Mouse (Mus musculus) limb, embryonic 14.5 days (tissue): ENCODE results near the gene Wdr92. TPM values are rescaled to one million over a fixed set of nuclear protein-coding genes. Genes with fewer than 3 reads are reported as not detected.
"Not testable (repeated sequence)": the region's sequence is repeated elsewhere in the genome, so short reads cannot be mapped to it uniquely, and the experiment has no call there.

Experiments
- ATAC-seq: fragments of 200-750 bp; cut with Nextera tagmentation; 2 replicates; pipeline ENCODE4 v1.8.0; 2017; ENCODE audit warnings: low read depth, moderate number of reproducible peaks, moderate TSS enrichment; ENCODE audit not compliant: low FRiP score
- DNase-seq: peaks from one replicate; pipeline ENCODE4 v3.0.0-alpha.2; 2015; ENCODE audit warnings: low spot score
- H3K27ac ChIP-seq: fragments of 300-500 bp; sonication (generic); replicated peaks from 2 replicates; pipeline ENCODE4 v1.5.1; 2014; ENCODE audit warnings: low read depth, mild to moderate bottlenecking, low read length, moderate library complexity, mixed read lengths
- H3K27me3 ChIP-seq: fragments of 300-500 bp; sonication (generic); 2 replicates; pipeline ENCODE4 v1.6.1; 2014; ENCODE audit warnings: low read length, mixed read lengths; ENCODE audit not compliant: control insufficient read depth, insufficient read depth
- H3K36me3 ChIP-seq: fragments of 300-500 bp; sonication (generic); 2 replicates; pipeline ENCODE4 v1.6.1; 2014; ENCODE audit warnings: mild to moderate bottlenecking, low read length, moderate library complexity, mixed read lengths; ENCODE audit not compliant: control insufficient read depth, insufficient read depth
- H3K4me1 ChIP-seq: fragments of 300-500 bp; sonication (generic); 2 replicates; pipeline ENCODE4 v1.6.1; 2014; ENCODE audit warnings: antibody characterized with exemption, low read length, mixed read lengths; ENCODE audit not compliant: control insufficient read depth, insufficient read depth
- H3K4me2 ChIP-seq: fragments of 300-500 bp; sonication (generic); replicated peaks from 2 replicates; pipeline ENCODE4 v1.6.1; 2014; ENCODE audit warnings: low read depth, mild to moderate bottlenecking, low read length, moderate library complexity; ENCODE audit not compliant: severe bottlenecking
- H3K4me3 ChIP-seq: fragments of 300-500 bp; sonication (generic); replicated peaks from 2 replicates; pipeline ENCODE4 v1.5.1; 2014; ENCODE audit warnings: low read length
- H3K9ac ChIP-seq: fragments of 300-500 bp; sonication (generic); 2 replicates; pipeline ENCODE4 v1.6.1; 2014; ENCODE audit warnings: mild to moderate bottlenecking, low read depth, low read length, moderate library complexity; ENCODE audit not compliant: severe bottlenecking
- H3K9me3 ChIP-seq: fragments of 300-500 bp; sonication (generic); 2 replicates; pipeline ENCODE4 v1.6.1; 2016; ENCODE audit warnings: low read length; ENCODE audit not compliant: control insufficient read depth
- POLR2A ChIP-seq: fragments of 200-500 bp; IDR thresholded peaks from 2 replicates; pipeline ENCODE4 v1.8.0; 2012; ENCODE audit warnings: inconsistent platforms, mild to moderate bottlenecking, moderate library complexity, borderline replicate concordance; ENCODE audit not compliant: insufficient read depth, insufficient read length; ENCODE audit errors: extremely low read depth
- WGBS: fragments of 180-500 bp; shearing (Covaris S2); extraction: QIAGEN DNeasy Blood & Tissue Kit; methylation state at CpG from one replicate; pipeline ENCODE4 v1.1.7; 2014; 5-methylcytosine and 5-hydroxymethylcytosine counted together
- polyA plus RNA-seq, 2 experiments: library from polyadenylated mRNA; depleted of rRNA in 1 of 2; stranded (reverse) in 1 of 2; unstranded in 1 of 2; fragments of >200 nt; fragmentation: Nextera tagmentation in 1 of 2; extraction: Ambion mirVana in 1 of 2; gene quantifications; 2 replicates each; pipeline versions ENCODE4 v1.2.1 to v1.2.3; 2012 to 2014

The Wdr92 gene
- polyA plus RNA-seq, 2 experiments: 15.6 to 25.5 TPM

GRCm38 (mm10) chr11:17232792-17233191 lies 50.9 kb downstream of the Wdr92 start:
- Histone ChIP-seq H3K4me1 (no peaks in the 10 kb centered on the region), H3K4me2 (no peak overlapping the region), H3K27me3 (no peaks in the 10 kb centered on the region), H3K36me3 (peaks cover 29% of the 10 kb centered on the region), H3K4me3 (no peak overlapping the region), H3K9me3 (no peaks in the 10 kb centered on the region), H3K27ac (no peak overlapping the region), H3K9ac (no peak overlapping the region)
- TF ChIP-seq POLR2A: no peak
- DNase-seq (no peak), ATAC-seq (no peak)
- WGBS: 67% methylated on average over 5 of the region's 5 CpGs

- H3K4me2 ChIP-seq: no peak overlapping the region
- ATAC-seq (no peak), DNase-seq (no peak)
- TF ChIP-seq POLR2A: no peak
- no peaks in the 10 kb centered on the region for H3K4me1 ChIP-seq
- H3K9me3 ChIP-seq: no peaks in the 10 kb centered on the region
- H3K9ac ChIP-seq: no peak overlapping the region
- no peak overlapping the region for H3K27ac ChIP-seq
- no peaks in the 10 kb centered on the region for H3K27me3 ChIP-seq
- no peak overlapping the region for H3K4me3 ChIP-seq
- H3K36me3 ChIP-seq: peaks cover 18% of the 10 kb centered on the region
- 86% methylated on average over 5 of the region's 5 CpGs for WGBS
Observed at GRCm38 (mm10) chr11:17236449-17237037, 54.6 kb downstream of the Wdr92 start.

GRCm38 (mm10) chr11:17238598-17238997 lies 56.7 kb downstream of the Wdr92 start:
- H3K27me3 ChIP-seq, H3K4me3 ChIP-seq, H3K9ac ChIP-seq, H3K36me3 ChIP-seq, DNase-seq, H3K4me1 ChIP-seq, H3K4me2 ChIP-seq, H3K9me3 ChIP-seq, H3K27ac ChIP-seq, ATAC-seq: not testable (repeated sequence)
- WGBS: 89% methylated on average over 5 of the region's 5 CpGs

- ATAC-seq (no peak), DNase-seq (no peak)
- H3K36me3 ChIP-seq: no peaks in the 10 kb centered on the region
- H3K4me2 ChIP-seq: no peak overlapping the region
- no peak for TF ChIP-seq POLR2A
- H3K27ac ChIP-seq: no peak overlapping the region
- H3K4me3 ChIP-seq: no peak overlapping the region
- H3K9ac ChIP-seq: no peak overlapping the region
- H3K27me3 ChIP-seq: no peaks in the 10 kb centered on the region
- H3K4me1 ChIP-seq: no peaks in the 10 kb centered on the region
- no peaks in the 10 kb centered on the region for H3K9me3 ChIP-seq
Observed at GRCm38 (mm10) chr11:17248715-17249114, 66.8 kb downstream of the Wdr92 start.

- no peak overlapping the region for H3K27ac ChIP-seq
- DNase-seq: peak; percentile 13
- peaks cover 2% of the 10 kb centered on the region for H3K4me1 ChIP-seq
- ATAC-seq: peak; percentile 28; the same call in 1 of the 2 replicates
- H3K36me3 ChIP-seq: no peaks in the 10 kb centered on the region
- H3K4me3 ChIP-seq: peak overlapping the region; percentile 91
- no peaks in the 10 kb centered on the region for H3K9me3 ChIP-seq
- TF ChIP-seq POLR2A: no peak
- H3K27me3 ChIP-seq: no peaks in the 10 kb centered on the region
- H3K4me2 ChIP-seq: peak overlapping the region; percentile 54
- H3K9ac ChIP-seq: no peak overlapping the region; the same call in 1 of the 2 replicates
- WGBS: 63% methylated on average over 8 of the region's 8 CpGs
Observed at GRCm38 (mm10) chr11:17256813-17257365, 75.0 kb downstream of the Wdr92 start.
